Mouse (Mus musculus): ENCODE results near the gene Ica1.

Ica1 gene

DNA sequence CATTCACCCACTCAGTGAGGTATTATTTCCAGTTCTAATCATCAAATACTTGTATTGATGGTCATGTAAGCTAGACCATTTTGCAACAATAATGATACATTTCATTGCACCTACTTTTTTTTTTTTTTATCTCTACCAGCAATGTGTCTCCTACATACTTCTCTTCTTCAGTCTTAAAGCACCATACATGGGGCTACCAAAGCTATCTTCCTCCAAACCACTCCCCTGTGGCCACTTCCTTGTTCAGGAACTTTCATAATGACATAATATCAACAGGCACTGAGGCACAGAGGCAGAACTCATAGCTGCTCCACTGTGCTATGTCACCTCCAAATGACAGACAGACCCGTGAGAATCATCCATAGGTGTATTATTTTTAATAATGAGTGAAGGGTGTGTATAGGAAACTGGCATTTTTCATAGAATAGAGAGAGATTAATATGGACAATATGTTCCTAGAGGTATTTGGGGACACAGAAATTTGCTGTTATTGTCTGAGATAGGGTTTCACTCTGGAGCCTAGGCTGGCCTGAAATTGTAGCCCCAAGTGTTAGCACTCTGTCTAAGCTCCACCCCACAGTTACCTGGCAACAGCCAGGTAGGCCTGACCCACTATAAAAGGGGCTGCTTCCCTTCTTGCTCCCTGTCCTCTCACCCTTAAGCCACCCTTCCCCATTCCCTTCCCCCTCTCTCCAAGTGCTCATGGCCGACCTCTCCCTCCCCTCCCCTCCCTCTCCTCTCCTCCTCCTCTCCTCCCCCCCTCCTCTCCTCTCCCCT, 86.9 kb downstream of the Ica1 start:
- no peak for DNase-seq (ENCODE audit: low read depth, low spot score)

- DNase-seq (ENCODE audit: low read depth, low spot score) = no peak
These were observed 87.8 kb downstream of the Ica1 start for GRCm38 (mm10) chr6:8690441-8690840.

DNA sequence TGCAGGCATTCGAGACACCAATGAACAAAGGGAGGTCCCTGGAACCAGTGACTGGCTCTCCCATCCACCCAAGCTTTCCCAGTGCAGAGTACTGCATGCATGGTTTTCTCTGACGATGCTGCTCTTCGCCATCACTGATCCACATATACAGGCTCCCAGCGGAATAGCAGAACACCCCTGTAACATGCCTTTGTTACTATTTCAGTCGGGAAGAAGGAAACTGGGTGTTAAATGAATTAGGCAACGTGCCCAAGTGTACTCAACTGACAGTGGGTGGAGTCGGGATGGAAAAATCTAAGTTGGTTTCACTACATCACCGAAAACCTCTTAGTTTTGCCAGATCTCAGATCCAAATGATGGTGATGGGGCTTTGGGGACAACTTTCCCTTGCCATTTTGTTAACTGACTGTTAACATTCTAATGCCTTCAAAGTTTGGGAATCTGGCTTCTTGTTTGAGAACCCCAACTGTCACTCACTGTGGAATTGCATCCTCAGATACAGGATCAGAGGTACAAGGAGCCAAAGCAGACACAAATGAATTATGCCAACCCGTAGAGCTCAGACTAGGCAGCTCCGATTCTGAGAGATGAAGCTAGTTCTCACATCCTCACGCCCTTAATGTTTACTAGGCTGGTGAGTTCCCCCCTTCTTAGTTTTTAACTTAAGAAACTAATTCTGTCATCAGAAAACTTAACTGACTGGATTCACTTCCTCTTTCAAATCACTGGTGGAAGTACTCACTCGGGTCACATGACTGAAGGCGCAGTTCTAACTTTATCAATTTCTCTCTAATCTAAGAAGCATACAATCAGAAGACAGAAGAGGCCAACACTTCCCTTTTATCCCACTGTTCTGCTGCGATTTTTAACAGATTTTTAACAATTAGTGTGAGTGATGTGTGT, 91.4 kb downstream of the Ica1 start:
- no peak for DNase-seq (ENCODE audit: low read depth, low spot score)

- no peak for DNase-seq (ENCODE audit: low read depth, low spot score)
These were observed 94.9 kb downstream of the Ica1 start for GRCm38 (mm10) chr6:8683379-8683778.

DNA sequence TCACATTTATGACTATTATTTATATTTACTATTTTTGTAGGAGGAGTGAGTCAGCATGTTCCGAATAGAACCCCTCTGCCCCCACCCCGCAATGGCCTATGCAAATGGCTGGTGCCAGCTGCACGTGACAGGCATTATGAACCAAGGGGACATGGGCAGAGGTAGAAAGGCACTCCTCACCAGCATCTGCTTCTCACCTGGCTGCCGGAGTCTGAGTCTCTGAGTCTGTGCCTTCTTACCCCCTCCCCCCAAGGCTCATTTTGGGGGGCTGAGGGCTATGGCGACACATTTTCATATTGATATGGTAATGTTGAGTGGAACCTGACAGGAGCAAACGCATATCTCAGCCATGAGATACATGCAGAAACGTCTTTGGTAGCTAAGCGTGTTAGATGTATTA, 97.4 kb downstream of the Ica1 start:
- DNase-seq (ENCODE audit: low read depth, low spot score) = no peak

DNA sequence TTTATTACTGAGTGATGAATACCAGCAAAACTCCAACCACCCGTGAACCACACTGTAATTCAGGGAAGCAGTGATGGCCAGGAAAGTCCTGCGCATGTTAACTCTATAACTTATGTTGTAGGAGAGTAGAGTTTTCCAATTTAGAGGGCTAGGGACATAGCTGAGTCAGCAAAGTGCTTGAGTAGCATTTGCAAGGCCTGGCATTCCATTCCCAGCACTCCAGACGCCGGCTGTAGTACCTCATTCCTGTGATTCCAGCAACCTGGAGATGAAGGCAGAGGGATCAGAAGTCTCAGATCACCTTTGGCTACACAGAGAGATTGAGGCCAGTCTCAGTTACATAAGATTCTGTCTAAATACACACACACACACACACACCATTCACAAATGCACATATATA, 105.3 kb downstream of the Ica1 start:
- no peak for DNase-seq (ENCODE audit: low read depth, low spot score)

- DNase-seq (ENCODE audit: low read depth, low spot score) = no peak
These were observed 108.9 kb downstream of the Ica1 start for GRCm38 (mm10) chr6:8669343-8669742.

- DNase-seq (ENCODE audit: low read depth, low spot score) = no peak
These were observed 110.1 kb downstream of the Ica1 start for GRCm38 (mm10) chr6:8668013-8668811.

DNA sequence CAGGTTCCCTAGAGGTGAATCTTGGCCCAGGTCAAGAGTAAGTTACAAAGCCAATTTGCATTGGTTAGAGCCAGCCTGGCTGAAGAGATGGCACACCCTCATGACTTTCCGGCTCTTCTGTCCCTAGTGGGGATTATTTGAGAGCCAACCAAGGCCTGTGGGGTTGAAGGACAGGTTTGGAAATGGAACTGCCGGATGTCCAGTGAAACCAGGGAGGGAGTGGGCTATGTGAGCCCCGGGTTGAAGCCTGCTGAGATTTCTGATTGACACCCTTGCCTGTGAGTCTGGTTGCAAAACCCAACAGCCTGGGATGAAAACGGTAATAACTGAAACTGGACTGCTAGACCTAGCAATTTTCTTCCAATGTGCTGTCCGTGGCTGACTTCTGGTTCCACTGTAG, 112.5 kb downstream of the Ica1 start:
- no peak for DNase-seq (ENCODE audit: low read depth, low spot score)

DNA sequence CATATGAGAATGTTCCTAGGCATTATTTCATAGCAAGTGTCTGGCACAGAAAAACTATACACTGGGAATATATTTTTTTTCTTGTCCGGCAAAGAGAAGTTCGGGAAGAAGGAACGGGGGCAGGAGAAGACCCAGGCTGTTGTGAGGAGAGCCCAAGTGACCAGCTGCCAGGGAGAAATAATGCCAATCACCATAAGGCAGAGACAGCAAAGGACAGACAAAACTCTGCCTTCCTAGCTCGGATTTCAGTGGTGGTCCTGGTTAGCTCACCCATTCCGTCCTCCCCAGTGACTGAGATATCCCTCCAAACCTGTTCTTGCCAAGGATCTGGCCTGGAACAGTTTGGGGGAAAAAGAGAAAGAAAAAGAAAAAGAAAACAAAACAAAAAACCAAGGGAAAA, 113.3 kb downstream of the Ica1 start:
- no peak for DNase-seq (ENCODE audit: low read depth, low spot score)

- no peak for DNase-seq (ENCODE audit: low read depth, low spot score)
These were observed 115.1 kb downstream of the Ica1 start for GRCm38 (mm10) chr6:8663092-8663740.

DNA sequence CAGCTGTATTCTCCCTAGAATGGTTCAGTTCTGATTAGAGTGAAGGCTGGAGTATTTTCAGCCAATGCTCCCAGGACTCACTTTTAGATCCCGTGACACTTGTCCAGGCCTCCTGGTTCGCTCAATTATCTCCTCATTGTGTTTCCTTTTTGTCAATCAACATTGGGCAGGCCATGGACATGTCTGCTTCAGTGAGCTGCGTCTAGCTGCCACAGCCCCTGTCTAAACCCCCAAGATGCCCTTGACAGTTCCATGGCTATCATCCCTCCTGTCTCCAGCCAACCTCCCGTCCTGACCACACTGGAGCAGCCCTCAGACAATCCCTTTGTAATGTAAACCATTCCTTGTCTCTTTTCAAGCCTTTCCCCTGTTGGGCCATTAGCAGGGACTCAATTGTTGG, 116.9 kb downstream of the Ica1 start:
- no peak for DNase-seq (ENCODE audit: low read depth, low spot score)

DNA sequence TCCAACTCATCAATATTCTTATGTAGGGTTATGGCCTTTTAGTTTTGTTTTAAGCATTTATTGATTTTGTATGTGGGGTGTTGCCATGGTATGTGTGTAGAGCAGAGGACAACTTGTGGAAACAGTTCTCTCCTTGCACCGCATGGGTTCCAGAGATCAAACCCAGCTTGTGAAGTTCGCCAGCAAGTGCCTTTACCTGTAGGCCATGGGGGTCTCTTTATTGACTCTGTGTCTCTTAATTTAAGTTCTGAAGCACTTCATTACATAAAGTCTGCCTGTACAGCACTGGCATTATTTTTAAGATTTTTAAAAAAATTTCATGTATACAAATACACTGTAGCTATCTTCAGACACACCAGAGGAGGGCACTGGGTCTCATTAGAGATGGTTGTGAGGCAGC, 118.2 kb downstream of the Ica1 start:
- DNase-seq (ENCODE audit: low read depth, low spot score) = no peak

- no peak for DNase-seq (ENCODE audit: low read depth, low spot score)
These were observed 118.9 kb downstream of the Ica1 start for GRCm38 (mm10) chr6:8659194-8659959.

GRCm38 (mm10) chr6:8658431-8658830, 119.9 kb downstream of the Ica1 start:
- DNase-seq (ENCODE audit: low read depth, low spot score) = no peak

GRCm38 (mm10) chr6:8657459-8657858, 120.8 kb downstream of the Ica1 start:
- no peak for DNase-seq (ENCODE audit: low read depth, low spot score)

DNA sequence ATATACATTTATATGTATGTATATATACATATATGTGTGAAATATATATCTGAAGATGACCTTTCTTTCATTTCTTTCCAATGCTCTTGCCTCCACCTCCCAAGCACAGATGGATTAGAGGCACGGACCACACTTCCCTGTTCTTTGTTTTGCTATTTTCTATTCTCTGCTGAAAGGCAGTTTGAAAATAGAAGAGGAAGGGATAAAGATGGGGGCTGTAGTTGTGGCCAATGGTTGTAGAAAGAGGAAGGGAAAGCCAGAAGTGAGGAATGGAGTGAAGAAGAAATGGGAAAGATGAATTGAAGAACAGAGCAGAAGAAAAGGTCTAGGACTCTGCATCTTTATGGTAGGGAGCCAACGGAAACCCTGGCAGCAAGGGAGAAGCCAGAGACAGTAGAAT, 122.8 kb downstream of the Ica1 start:
- DNase-seq (ENCODE audit: low read depth, low spot score) = no peak

DNA sequence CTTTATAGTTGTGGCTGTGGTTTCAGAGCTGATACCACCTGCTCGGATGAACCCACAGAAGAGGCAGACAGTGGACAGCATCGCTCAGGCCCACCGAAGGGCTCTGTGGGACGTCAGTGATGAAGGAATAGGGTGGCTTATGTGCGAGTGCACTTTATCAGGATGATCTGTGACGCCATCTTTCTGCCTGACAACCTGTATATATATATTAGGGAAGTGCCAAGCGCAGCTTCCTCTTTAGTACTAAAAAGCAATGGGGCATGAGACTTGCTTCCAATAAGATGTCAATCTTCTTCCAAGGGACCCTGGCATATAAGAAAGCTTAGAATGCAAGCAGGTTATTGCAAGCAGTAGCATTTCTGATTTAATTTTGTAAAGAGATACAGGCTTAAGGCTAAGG, 127.9 kb downstream of the Ica1 start:
- no peak for DNase-seq (ENCODE audit: low read depth, low spot score)

GRCm38 (mm10) chr6:8649295-8649865, 128.9 kb downstream of the Ica1 start:
- no peak for DNase-seq (ENCODE audit: low read depth, low spot score)

DNA sequence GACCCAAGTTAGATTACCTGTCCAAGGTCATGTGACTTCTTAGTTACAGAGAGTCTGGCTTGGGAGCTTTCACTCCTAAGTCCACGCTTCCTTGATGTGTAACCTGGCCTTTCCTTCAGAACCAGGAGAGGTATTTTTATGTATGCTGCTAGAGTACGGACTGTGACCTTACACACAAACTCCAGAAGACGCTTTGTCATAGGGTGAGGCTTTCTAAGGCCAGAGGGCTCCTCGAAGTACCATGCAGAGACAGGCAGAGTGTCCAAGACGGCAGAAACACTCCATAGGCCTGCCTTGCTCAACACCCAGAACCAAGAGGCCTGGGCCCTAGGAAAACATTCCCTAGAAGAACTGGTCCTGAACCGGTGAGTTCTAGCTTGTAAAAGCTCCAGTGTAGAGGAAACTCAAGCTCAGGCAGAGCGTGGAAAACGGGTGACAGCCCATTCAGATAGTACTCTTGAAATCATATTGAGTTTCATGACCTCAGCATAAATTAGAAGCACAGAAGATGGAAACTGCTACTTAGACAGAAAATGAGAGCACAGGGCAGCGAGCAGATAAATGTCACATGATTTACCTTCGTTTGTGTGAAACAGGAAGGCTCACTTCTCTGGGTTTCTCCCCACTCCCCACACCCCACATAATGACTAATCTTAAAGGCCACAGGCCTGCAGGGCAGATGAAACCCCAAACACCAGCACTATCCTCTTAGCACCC, 129.9 kb downstream of the Ica1 start:
- no peak for DNase-seq (ENCODE audit: low read depth, low spot score)
